Comparison of ENCODE assay signal across 19 mouse cellular contexts in genomic region chr19:4697121-4697520, GRCm38 (mm10). TPM values are rescaled to one million over a fixed set of nuclear protein-coding genes. Genes with fewer than 3 reads are reported as not detected.
"Had no signal": no experiment of that assay in that cellular context is flagged by ENCODE, and none has a peak within 500 bp of the region (broad histone marks: within the 10 kb centered on the region; RNA-seq: fewer than 3 reads in every experiment).

No protein-coding gene starts in this region.

- H3K4me2 ChIP-seq: liver, embryonic 15.5 days had no signal

- H3K36me3 ChIP-seq: kidney, embryonic 15.5 days; liver, embryonic 15.5 days; neural tube, embryonic 13.5 days had no signal

- ATAC-seq: lung, postnatal 0 days had no signal

- H3K9ac ChIP-seq: kidney, embryonic 15.5 days; liver, embryonic 15.5 days had no signal

- H3K4me3 ChIP-seq: liver, embryonic 15.5 days had no signal

- H3K9me3 ChIP-seq: kidney, embryonic 15.5 days; liver, embryonic 15.5 days; neural tube, embryonic 13.5 days had no signal

- H3K27ac ChIP-seq: kidney, embryonic 15.5 days; liver, embryonic 15.5 days; neural tube, embryonic 13.5 days; stomach, postnatal 0 days had no signal

- DNase-seq: kidney, adult 2 months; kidney, postnatal 14 days; layer of hippocampus, adult 9-11 months; layer of hippocampus, postnatal 36 days; left cerebral cortex, postnatal 4 days; lung, adult 2 months; lung, postnatal 36 days; midbrain, embryonic 14.5 days; retina, postnatal 1 day; right cerebral cortex, postnatal 25 days; thymus, postnatal 4 days had no signal

RNA-seq across cellular contexts. Expression of gene Gm960, which starts 1.3 kb away (rescaled TPM):
- total RNA-seq: megakaryocyte progenitor cell, adult 5-6 weeks; monocyte, adult 5-6 weeks had no signal
- polyA plus RNA-seq: large intestine, adult 2 months had no signal

RNA-seq across cellular contexts. Expression of gene Sptbn2, which starts 13.8 kb away (rescaled TPM):
- total RNA-seq: megakaryocyte progenitor cell, adult 5-6 weeks; monocyte, adult 5-6 weeks had no signal
